24 mouse cellular contexts compared by ENCODE assay signal in genomic region chr11:119533745-119534144, GRCm38 (mm10). TPM values are rescaled to one million over a fixed set of nuclear protein-coding genes. Genes with fewer than 3 reads are reported as not detected.
DNase-seq lines count a peak whose midpoint lies in the region; ATAC-seq and TF ChIP-seq lines count a peak whose summit lies in the region.
"Had no signal": no experiment of that assay in that cellular context is flagged by ENCODE, and none has a peak within 500 bp of the region (broad histone marks: within the 10 kb centered on the region; RNA-seq: fewer than 3 reads in every experiment).

No protein-coding gene starts in this region.

- no peak for DNase-seq in lung, embryonic 14.5 days
- DNase-seq in lung, postnatal 25 days (ENCODE audit: low spot score): no peak
- peak; percentile 19 for DNase-seq in ZHBTc4 (ENCODE audit: low read depth, low spot score)
- peak; percentile 75 for DNase-seq in fat pad, adult 2 months (ENCODE audit: extremely low read depth, low read depth, low spot score)
- no peak for DNase-seq in heart, adult 2 months
- no peak for DNase-seq in kidney, postnatal 36 days
- DNase-seq: adrenal gland, postnatal 25 days; B cell, adult 2 months; cerebellum, adult 2 months; embryo, embryonic 11 days; forebrain, postnatal 0 days; gastrocnemius, postnatal 25 days; heart, adult 11 months; heart, postnatal 10 days; heart, postnatal 4 days had no signal

- WGBS in lung, embryonic 14.5 days: 54% methylated on average over 7 of the region's 7 CpGs
- 66% methylated on average over 7 of the region's 7 CpGs for WGBS in heart, adult 2 months
- 71% methylated on average over 7 of the region's 7 CpGs for WGBS in midbrain, embryonic 16.5 days

- ATAC-seq in lung, embryonic 14.5 days (ENCODE audit: insufficient read depth): no peak
- no peak for ATAC-seq in midbrain, embryonic 16.5 days
- ATAC-seq: activated CD4-positive, CD25-positive, alpha-beta regulatory T cell, adult 4 months; CD4-positive, CD25-positive, alpha-beta regulatory T cell, adult 4 months; forebrain, embryonic 13.5 days; forebrain, postnatal 0 days; intestine, embryonic 15.5 days had no signal

- H3K9ac ChIP-seq in lung, embryonic 14.5 days: no peak overlapping the region
- H3K9ac ChIP-seq in heart, adult 2 months (ENCODE audit: low read depth, low read length): no peak overlapping the region
- no peak overlapping the region for H3K9ac ChIP-seq in midbrain, embryonic 16.5 days (ENCODE audit: low read depth, low read length)
- H3K9ac ChIP-seq: embryonic facial prominence, embryonic 15.5 days; forebrain, embryonic 13.5 days; forebrain, postnatal 0 days; hindbrain, embryonic 12.5 days; intestine, embryonic 15.5 days had no signal

- H3K4me3 ChIP-seq in lung, embryonic 14.5 days (ENCODE audit: low read depth, low read length): no peak overlapping the region
- no peak overlapping the region for H3K4me3 ChIP-seq in heart, adult 2 months
- H3K4me3 ChIP-seq in midbrain, embryonic 16.5 days (ENCODE audit: low read depth, low read length): no peak overlapping the region
- H3K4me3 ChIP-seq: embryonic facial prominence, embryonic 15.5 days; forebrain, embryonic 13.5 days; heart, embryonic 10.5 days; hindbrain, embryonic 12.5 days; intestine, embryonic 15.5 days had no signal

- H3K79me2 ChIP-seq in heart, adult 2 months (replicated peaks; ENCODE audit: control insufficient read depth, insufficient read depth, low read length): no peaks in the 10 kb centered on the region

- H3K4me2 ChIP-seq in lung, embryonic 14.5 days: no peak overlapping the region
- no peak overlapping the region for H3K4me2 ChIP-seq in midbrain, embryonic 16.5 days (ENCODE audit: low read length)
- H3K4me2 ChIP-seq: embryonic facial prominence, embryonic 15.5 days; forebrain, embryonic 13.5 days; hindbrain, embryonic 12.5 days; intestine, embryonic 15.5 days had no signal

- intact Hi-C loops in heart, adult 2 months (cut with DNase I): no loop called here

- TF ChIP-seq EP300 in heart, adult 2 months (IDR thresholded peaks at IDR 0.05; ENCODE audit: insufficient read depth, low read depth, low read length): no peak

- H3K27me3 ChIP-seq in lung, embryonic 14.5 days (ENCODE audit: insufficient read depth, low read length): no peaks in the 10 kb centered on the region
- no peaks in the 10 kb centered on the region; the same call in 1 of the 2 replicates for H3K27me3 ChIP-seq in heart, adult 2 months (ENCODE audit: control insufficient read depth, insufficient read depth, low read length)
- no peaks in the 10 kb centered on the region for H3K27me3 ChIP-seq in midbrain, embryonic 16.5 days (ENCODE audit: control insufficient read depth, insufficient read depth, low read depth, low read length)
- H3K27me3 ChIP-seq: embryonic facial prominence, embryonic 15.5 days; forebrain, embryonic 13.5 days; intestine, embryonic 15.5 days had no signal

- TF ChIP-seq POLR2A in heart, adult 2 months (IDR thresholded peaks at IDR 0.05; ENCODE audit: insufficient read depth, low read depth, low read length): no peak

- H3K9me3 ChIP-seq in lung, embryonic 14.5 days (ENCODE audit: low read depth, low read length): no peaks in the 10 kb centered on the region
- H3K9me3 ChIP-seq in midbrain, embryonic 16.5 days (replicated peaks; ENCODE audit: control insufficient read depth, low read length, poor library complexity, severe bottlenecking): no peaks in the 10 kb centered on the region
- H3K9me3 ChIP-seq: embryonic facial prominence, embryonic 15.5 days; forebrain, embryonic 13.5 days; G1E; heart, embryonic 10.5 days; hindbrain, embryonic 12.5 days; intestine, embryonic 15.5 days had no signal

- H3K4me1 ChIP-seq in lung, embryonic 14.5 days (ENCODE audit: insufficient read depth): no peaks in the 10 kb centered on the region
- no peaks in the 10 kb centered on the region for H3K4me1 ChIP-seq in heart, adult 2 months (ENCODE audit: control insufficient read depth, insufficient read depth, low read length)
- no peaks in the 10 kb centered on the region for H3K4me1 ChIP-seq in midbrain, embryonic 16.5 days (ENCODE audit: control insufficient read depth, insufficient read depth, low read length)
- H3K4me1 ChIP-seq: embryonic facial prominence, embryonic 15.5 days; heart, embryonic 10.5 days; intestine, embryonic 15.5 days had no signal

- TF ChIP-seq CTCF in lung, embryonic 14.5 days (IDR thresholded peaks at IDR 0.05; ENCODE audit: low read depth): 0 out of 2 replicates have a peak, but pooled peaks have one; percentile 22
- no peak for TF ChIP-seq CTCF in heart, adult 2 months (IDR thresholded peaks at IDR 0.05)

- H3K27ac ChIP-seq in lung, embryonic 14.5 days (ENCODE audit: low read depth): no peak overlapping the region
- H3K27ac ChIP-seq in heart, adult 2 months: no peak overlapping the region
- no peak overlapping the region for H3K27ac ChIP-seq in midbrain, embryonic 16.5 days (ENCODE audit: low read length)
- H3K27ac ChIP-seq: embryonic facial prominence, embryonic 15.5 days; forebrain, embryonic 13.5 days; heart, embryonic 10.5 days; hindbrain, embryonic 12.5 days; intestine, embryonic 15.5 days had no signal

- no peaks in the 10 kb centered on the region for H3K36me3 ChIP-seq in lung, embryonic 14.5 days (ENCODE audit: insufficient read depth)
- no peaks in the 10 kb centered on the region for H3K36me3 ChIP-seq in heart, adult 2 months (ENCODE audit: control insufficient read depth, insufficient read depth, low read length)
- H3K36me3 ChIP-seq in midbrain, embryonic 16.5 days (ENCODE audit: control insufficient read depth, insufficient read depth, low read length): no peaks in the 10 kb centered on the region
- H3K36me3 ChIP-seq: embryonic facial prominence, embryonic 15.5 days; G1E; heart, embryonic 10.5 days; hindbrain, embryonic 12.5 days; intestine, embryonic 15.5 days had no signal

RNA-seq across cellular contexts. Expression of gene Nptx1, which starts 13.8 kb away (rescaled TPM):
- polyA plus RNA-seq in lung, embryonic 14.5 days (2014; fragmentation: Nextera tagmentation; extraction: Ambion mirVana): 1.3 and 1.4 TPM in 2 replicates
- under 1 TPM; 0.09 to 0.23 TPM for total RNA-seq in heart, adult 2 months (2021)
- 0.12 and 0.16 TPM in 2 replicates for polyA plus RNA-seq in heart, adult 2 months (2012; rRNA removed)
- polyA plus RNA-seq in midbrain, embryonic 16.5 days (2015; fragmentation: Nextera tagmentation; extraction: Ambion mirVana): 12.4 and 12.6 TPM in 2 replicates
- polyA plus RNA-seq: activated CD4-positive, CD25-positive, alpha-beta regulatory T cell, adult 4 months; CD4-positive, CD25-positive, alpha-beta regulatory T cell, adult 4 months; G1E had no signal

RNA-seq across cellular contexts. Expression of gene Endov, which starts 42.6 kb away (rescaled TPM):
- polyA plus RNA-seq in lung, embryonic 14.5 days (2014; fragmentation: Nextera tagmentation; extraction: Ambion mirVana): 17.4 and 17.7 TPM in 2 replicates
- total RNA-seq in heart, adult 2 months (2021): 1 to 10 TPM; 6.9 to 7.3 TPM
- polyA plus RNA-seq in heart, adult 2 months (2012; rRNA removed): 6.9 and 8.3 TPM in 2 replicates
- polyA plus RNA-seq in midbrain, embryonic 16.5 days (2015; fragmentation: Nextera tagmentation; extraction: Ambion mirVana): 17.3 and 19.8 TPM in 2 replicates

Comparison
In these comparisons a context has a peak if more than half of its experiments do, and no peak if none do; other contexts are left out.
1. DNase-seq: peak in ZHBTc4 (single experiment) and fat pad, adult 2 months (single experiment); none in lung, embryonic 14.5 days (single experiment), lung, postnatal 25 days (single experiment), heart, adult 2 months (0 of 2) and kidney, postnatal 36 days (0 of 2).